In the genomic region with DNA sequence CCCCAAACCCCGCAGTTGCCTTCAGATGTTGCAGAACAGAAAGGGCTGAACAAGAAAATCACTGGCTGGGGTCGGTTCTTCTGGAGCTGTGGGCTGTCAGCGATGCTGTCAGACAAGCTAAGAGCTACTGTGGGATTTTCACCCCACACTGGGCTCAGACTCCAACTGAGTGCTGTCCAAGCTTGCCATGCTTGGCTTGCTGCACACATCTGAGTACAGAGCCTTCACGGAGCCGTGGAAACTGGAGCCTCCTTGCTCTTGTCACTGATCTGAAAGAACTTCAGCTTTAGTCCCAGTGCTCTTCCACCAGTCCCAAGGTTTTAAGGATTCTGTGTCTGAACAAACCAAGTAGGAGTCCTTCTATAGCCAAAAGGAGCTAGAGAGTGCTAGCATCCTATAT, we compare ENCODE assay signal across 27 mouse cellular contexts.
DNase-seq lines count a peak whose midpoint lies in the region; ATAC-seq and TF ChIP-seq lines count a peak whose summit lies in the region.
"Had no signal": no experiment of that assay in that cellular context is flagged by ENCODE, and none has a peak within 500 bp of the region (broad histone marks: within the 10 kb centered on the region; RNA-seq: fewer than 3 reads in every experiment).

No protein-coding gene starts in this region.

- H3K9me3 ChIP-seq in embryonic facial prominence, embryonic 14.5 days (ENCODE audit: control insufficient read depth, low read length), result no peaks in the 10 kb centered on the region
- H3K9me3 ChIP-seq in embryonic facial prominence, embryonic 10.5 days, result no peaks in the 10 kb centered on the region
- no peaks in the 10 kb centered on the region for H3K9me3 ChIP-seq in kidney, postnatal 0 days (replicated peaks; ENCODE audit: low read length)
- H3K9me3 ChIP-seq in midbrain, embryonic 14.5 days (ENCODE audit: control insufficient read depth, low read length), result no peaks in the 10 kb centered on the region
- H3K9me3 ChIP-seq: forebrain, embryonic 13.5 days; hindbrain, embryonic 10.5 days; limb, embryonic 13.5 days; midbrain, embryonic 13.5 days; stomach, embryonic 15.5 days had no signal

- peak; percentile 14 for DNase-seq in embryonic facial prominence, embryonic 14.5 days (ENCODE audit: low spot score)
- DNase-seq in embryonic facial prominence, embryonic 10.5 days (ENCODE audit: low spot score), result no peak
- peak; percentile 16 for DNase-seq in kidney, postnatal 0 days (ENCODE audit: low spot score)
- DNase-seq in kidney, adult 18-20 months, result no peak
- DNase-seq in brain, adult 2 months (ENCODE audit: low read depth, low spot score), result peak; percentile 14
- DNase-seq in mesoderm, embryonic 11.5 days (ENCODE audit: low read depth, low spot score), result peak; percentile 54
- no peak for DNase-seq in midbrain, embryonic 14.5 days
- DNase-seq: adrenal gland, adult 2 months; adrenal gland, postnatal 36 days; cerebellum, adult 8-10 months; cerebellum, postnatal 25 days; gastrocnemius, postnatal 14 days; heart, postnatal 14 days; kidney, postnatal 14 days; lung, postnatal 4 days; right cerebral cortex, postnatal 25 days had no signal

- no peaks in the 10 kb centered on the region for H3K4me1 ChIP-seq in embryonic facial prominence, embryonic 14.5 days (ENCODE audit: control insufficient read depth, insufficient read depth, low read length)
- no peaks in the 10 kb centered on the region for H3K4me1 ChIP-seq in embryonic facial prominence, embryonic 10.5 days
- no peaks in the 10 kb centered on the region for H3K4me1 ChIP-seq in kidney, postnatal 0 days (replicated peaks; ENCODE audit: insufficient read depth, low read length)
- H3K4me1 ChIP-seq in midbrain, embryonic 14.5 days (ENCODE audit: control insufficient read depth, insufficient read depth, low read length), result no peaks in the 10 kb centered on the region
- H3K4me1 ChIP-seq: forebrain, embryonic 13.5 days; hindbrain, embryonic 10.5 days; limb, embryonic 13.5 days; megakaryocyte, embryonic 14.5 days; midbrain, embryonic 13.5 days; stomach, embryonic 15.5 days had no signal

- H3K9ac ChIP-seq in embryonic facial prominence, embryonic 14.5 days (ENCODE audit: low read depth, low read length), result no peak overlapping the region
- no peak overlapping the region for H3K9ac ChIP-seq in kidney, postnatal 0 days (ENCODE audit: low read depth, low read length)
- H3K9ac ChIP-seq in midbrain, embryonic 14.5 days (replicated peaks; ENCODE audit: low read length), result no peak overlapping the region
- H3K9ac ChIP-seq: forebrain, embryonic 13.5 days; limb, embryonic 13.5 days; midbrain, embryonic 13.5 days; stomach, embryonic 15.5 days had no signal

- no peak overlapping the region for H3K27ac ChIP-seq in embryonic facial prominence, embryonic 14.5 days (replicated peaks; ENCODE audit: low read depth, low read length)
- no peak overlapping the region for H3K27ac ChIP-seq in embryonic facial prominence, embryonic 10.5 days (replicated peaks)
- H3K27ac ChIP-seq in kidney, postnatal 0 days, result no peak overlapping the region
- no peak overlapping the region for H3K27ac ChIP-seq in midbrain, embryonic 14.5 days (replicated peaks; ENCODE audit: low read depth, low read length)
- H3K27ac ChIP-seq: forebrain, embryonic 13.5 days; hindbrain, embryonic 10.5 days; layer of hippocampus, adult 2 months; limb, embryonic 13.5 days; midbrain, embryonic 13.5 days; stomach, embryonic 15.5 days had no signal

- WGBS in embryonic facial prominence, embryonic 14.5 days, result 43% methylated on average over 5 of the region's 5 CpGs
- WGBS in embryonic facial prominence, embryonic 10.5 days, result 67% methylated on average over 5 of the region's 5 CpGs
- 14% methylated on average over 5 of the region's 5 CpGs for WGBS in kidney, postnatal 0 days
- 60% methylated on average over 5 of the region's 5 CpGs for WGBS in midbrain, embryonic 14.5 days

- TF ChIP-seq CTCF in kidney, postnatal 0 days (IDR thresholded peaks at IDR 0.05; ENCODE audit: low read depth), result no peak

- no peak for ATAC-seq in embryonic facial prominence, embryonic 14.5 days (ENCODE audit: low read depth)
- ATAC-seq in kidney, postnatal 0 days (replicated peaks; ENCODE audit: low FRiP score, low read depth), result no peak
- ATAC-seq in midbrain, embryonic 14.5 days (ENCODE audit: low FRiP score, low TSS enrichment), result no peak
- ATAC-seq: activated CD4-positive, CD25-positive, alpha-beta regulatory T cell, adult 4 months; forebrain, embryonic 13.5 days; intestine, postnatal 0 days; midbrain, embryonic 13.5 days had no signal

- no peak overlapping the region for H3K4me3 ChIP-seq in embryonic facial prominence, embryonic 14.5 days (ENCODE audit: low read depth, low read length)
- no peak overlapping the region for H3K4me3 ChIP-seq in embryonic facial prominence, embryonic 10.5 days
- no peak overlapping the region for H3K4me3 ChIP-seq in kidney, postnatal 0 days (replicated peaks; ENCODE audit: low read depth, low read length)
- no peak overlapping the region for H3K4me3 ChIP-seq in midbrain, embryonic 14.5 days (replicated peaks; ENCODE audit: low read depth, low read length)
- H3K4me3 ChIP-seq: forebrain, embryonic 13.5 days; hindbrain, embryonic 10.5 days; layer of hippocampus, adult 2 months; limb, embryonic 13.5 days; megakaryocyte, embryonic 14.5 days; midbrain, embryonic 13.5 days; stomach, embryonic 15.5 days had no signal

- H3K27me3 ChIP-seq in embryonic facial prominence, embryonic 14.5 days (replicated peaks; ENCODE audit: control insufficient read depth, insufficient read depth, low read length), result no peaks in the 10 kb centered on the region
- H3K27me3 ChIP-seq in embryonic facial prominence, embryonic 10.5 days (replicated peaks; ENCODE audit: low read depth, poor library complexity, severe bottlenecking), result no peaks in the 10 kb centered on the region
- H3K27me3 ChIP-seq in kidney, postnatal 0 days (ENCODE audit: insufficient read depth, low read length), result no peaks in the 10 kb centered on the region
- no peaks in the 10 kb centered on the region for H3K27me3 ChIP-seq in midbrain, embryonic 14.5 days (ENCODE audit: control insufficient read depth, insufficient read depth, low read length)
- H3K27me3 ChIP-seq: CH12.LX; forebrain, embryonic 13.5 days; limb, embryonic 13.5 days; megakaryocyte, embryonic 14.5 days; midbrain, embryonic 13.5 days; stomach, embryonic 15.5 days had no signal

- H3K36me3 ChIP-seq in embryonic facial prominence, embryonic 14.5 days (ENCODE audit: control insufficient read depth, insufficient read depth, low read length), result no peaks in the 10 kb centered on the region
- no peaks in the 10 kb centered on the region for H3K36me3 ChIP-seq in embryonic facial prominence, embryonic 10.5 days (replicated peaks)
- H3K36me3 ChIP-seq in kidney, postnatal 0 days (ENCODE audit: insufficient read depth, low read length), result no peaks in the 10 kb centered on the region
- no peaks in the 10 kb centered on the region for H3K36me3 ChIP-seq in midbrain, embryonic 14.5 days (ENCODE audit: control insufficient read depth, insufficient read depth, low read length)
- H3K36me3 ChIP-seq: hindbrain, embryonic 10.5 days; limb, embryonic 13.5 days; midbrain, embryonic 13.5 days; stomach, embryonic 15.5 days had no signal

- no peak overlapping the region for H3K4me2 ChIP-seq in embryonic facial prominence, embryonic 14.5 days (ENCODE audit: low read depth, low read length)
- H3K4me2 ChIP-seq in kidney, postnatal 0 days (ENCODE audit: low read length), result no peak overlapping the region
- no peak overlapping the region for H3K4me2 ChIP-seq in midbrain, embryonic 14.5 days (ENCODE audit: low read length)
- H3K4me2 ChIP-seq: forebrain, embryonic 13.5 days; limb, embryonic 13.5 days; liver, embryonic 11.5 days; midbrain, embryonic 13.5 days; stomach, embryonic 15.5 days had no signal

Comparison
In these comparisons a context has a peak if more than half of its experiments do, and no peak if none do; other contexts are left out.
1. DNase-seq: peak in embryonic facial prominence, embryonic 14.5 days (single experiment), kidney, postnatal 0 days (single experiment), brain, adult 2 months (single experiment) and mesoderm, embryonic 11.5 days (single experiment); none in embryonic facial prominence, embryonic 10.5 days (single experiment), kidney, adult 18-20 months (single experiment) and midbrain, embryonic 14.5 days (single experiment).